8 mouse cellular contexts compared by ENCODE assay signal in the genomic region with DNA sequence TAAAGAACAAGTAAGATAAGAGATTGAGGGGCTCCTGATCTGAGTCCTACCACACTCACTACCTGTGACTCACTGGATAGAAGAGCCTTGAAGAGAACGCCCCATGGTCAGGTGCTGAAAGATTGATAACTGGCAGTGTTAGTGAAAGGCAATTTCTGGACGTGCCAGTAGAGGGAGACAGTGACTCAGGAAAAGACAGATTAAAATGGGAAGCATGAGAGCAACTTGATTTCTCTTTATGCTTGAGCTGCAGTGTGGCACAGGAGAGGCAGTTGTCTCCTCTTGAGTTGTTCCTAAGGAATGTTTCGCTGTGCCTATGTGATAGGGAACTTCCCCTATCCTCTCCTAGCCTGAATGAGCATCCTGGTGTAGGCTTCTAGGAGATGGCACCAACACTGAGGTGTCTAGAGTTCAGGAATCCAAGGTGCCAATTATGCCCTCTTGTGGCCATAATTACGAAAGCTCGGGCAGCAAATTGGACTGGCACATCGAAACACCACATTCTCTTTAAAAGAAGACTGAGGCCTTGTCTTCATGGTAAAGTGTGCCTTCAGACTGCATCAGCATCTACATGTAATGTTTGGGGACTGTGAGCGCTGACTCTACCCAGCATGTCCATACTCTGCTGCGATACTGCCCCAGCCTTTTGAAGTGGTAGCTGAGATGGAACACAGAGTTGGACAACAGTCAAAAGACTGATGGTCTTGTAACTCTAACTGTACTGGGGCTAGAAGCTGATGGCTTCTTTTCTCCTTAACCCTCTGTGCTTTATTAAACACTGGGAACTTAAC. TPM values are rescaled to one million over a fixed set of nuclear protein-coding genes. Genes with fewer than 3 reads are reported as not detected.
DNase-seq lines count a peak whose midpoint lies in the region; ATAC-seq and TF ChIP-seq lines count a peak whose summit lies in the region.

No protein-coding gene starts in this region.

- no peak overlapping the region; the same call in 1 of the 2 replicates for H3K4me2 ChIP-seq in hindbrain, embryonic 16.5 days (ENCODE audit: low read length)

- DNase-seq in WW6 (ENCODE audit: low read depth, low spot score): peak; percentile 55
- DNase-seq in cerebellum, postnatal 4 days (ENCODE audit: low spot score in 2 of 2): peak; percentile 54 to 79
- DNase-seq in gastrocnemius, adult 2 months: peak; percentile 66
- peak; percentile 72 to 83 for DNase-seq in layer of hippocampus, postnatal 36 days
- DNase-seq in lung, postnatal 25 days (ENCODE audit: low spot score): peak; percentile 84
- DNase-seq in retina, embryonic 14.5 days (ENCODE audit: low spot score): peak; percentile 86
- DNase-seq in urinary bladder, adult 18-20 months (ENCODE audit: low spot score in 2 of 2): peak; percentile 67 to 72

- no peak overlapping the region for H3K9ac ChIP-seq in hindbrain, embryonic 16.5 days (ENCODE audit: low read depth, low read length)

- WGBS in hindbrain, embryonic 16.5 days: 48% methylated on average over 8 of the region's 8 CpGs

- peak overlapping the region; percentile 63 for H3K4me3 ChIP-seq in gastrocnemius, adult 2 months
- no peak overlapping the region for H3K4me3 ChIP-seq in hindbrain, embryonic 16.5 days (ENCODE audit: low read length)

- intact Hi-C loops in gastrocnemius, adult 2 months (cut with DNase I): loop anchor here (1.0 to 5.0 kb wide), 2 partner anchors 51 to 99 kb away; a partner anchor contains a TSS

- ATAC-seq in hindbrain, embryonic 16.5 days: peak; percentile 85

- H3K9me3 ChIP-seq in hindbrain, embryonic 16.5 days (ENCODE audit: control insufficient read depth, low read length): no peaks in the 10 kb centered on the region

- TF ChIP-seq CTCF in gastrocnemius, adult 2 months (IDR thresholded peaks at IDR 0.05): peak; percentile 75

- H3K27me3 ChIP-seq in hindbrain, embryonic 16.5 days (replicated peaks; ENCODE audit: control insufficient read depth, insufficient read depth, low read length): no peaks in the 10 kb centered on the region

- H3K27ac ChIP-seq in gastrocnemius, adult 2 months: peak overlapping the region; percentile 58; the same call in 1 of the 2 replicates
- H3K27ac ChIP-seq in hindbrain, embryonic 16.5 days (ENCODE audit: low read depth, low read length): no peak overlapping the region

- no peaks in the 10 kb centered on the region for H3K4me1 ChIP-seq in hindbrain, embryonic 16.5 days (ENCODE audit: control insufficient read depth, insufficient read depth, low read depth, low read length)

- no peaks in the 10 kb centered on the region for H3K36me3 ChIP-seq in hindbrain, embryonic 16.5 days (ENCODE audit: control insufficient read depth, insufficient read depth, low read length)

RNA-seq across cellular contexts. Expression of a gene that starts 13.5 kb away (rescaled TPM):
- 1 to 10 TPM in 1 of 2 experiments, not detected in 1; 1.3 TPM for total RNA-seq in gastrocnemius, adult 2 months (2021)
- polyA plus RNA-seq in hindbrain, embryonic 16.5 days (2015; fragmentation: Nextera tagmentation; extraction: Ambion mirVana): not detected in 2 replicates
- not detected for total RNA-seq in layer of hippocampus, postnatal 36 days (2021)

RNA-seq across cellular contexts. Expression of a gene that starts 16.4 kb away (rescaled TPM):
- not detected for total RNA-seq in gastrocnemius, adult 2 months (2021)
- not detected in 2 replicates for polyA plus RNA-seq in hindbrain, embryonic 16.5 days (2015; fragmentation: Nextera tagmentation; extraction: Ambion mirVana)
- not detected for total RNA-seq in layer of hippocampus, postnatal 36 days (2021)

RNA-seq across cellular contexts. Expression of a gene that starts 24.2 kb away (rescaled TPM):
- 100 to 1,000 TPM; 519 to 664 TPM for total RNA-seq in gastrocnemius, adult 2 months (2021)
- 757 and 946 TPM in 2 replicates for polyA plus RNA-seq in hindbrain, embryonic 16.5 days (2015; fragmentation: Nextera tagmentation; extraction: Ambion mirVana)
- 1,000 to 10,000 TPM; 2,172 to 2,182 TPM for total RNA-seq in layer of hippocampus, postnatal 36 days (2021)

RNA-seq across cellular contexts. Expression of a gene that starts 31.4 kb away (rescaled TPM):
- total RNA-seq in gastrocnemius, adult 2 months (2021): not detected
- not detected in 2 replicates for polyA plus RNA-seq in hindbrain, embryonic 16.5 days (2015; fragmentation: Nextera tagmentation; extraction: Ambion mirVana)
- not detected for total RNA-seq in layer of hippocampus, postnatal 36 days (2021)

RNA-seq across cellular contexts. Expression of a gene that starts 52.7 kb away (rescaled TPM):
- not detected for total RNA-seq in gastrocnemius, adult 2 months (2021)
- not detected in 2 replicates for polyA plus RNA-seq in hindbrain, embryonic 16.5 days (2015; fragmentation: Nextera tagmentation; extraction: Ambion mirVana)
- total RNA-seq in layer of hippocampus, postnatal 36 days (2021): not detected
